Mouse (Mus musculus) kidney, adult 2 months (tissue): ENCODE measurements around the gene Olfr1042.

Source experiments
- CTCF ChIP-seq: fragments of 200-500 bp; conservative IDR thresholded peaks from 2 replicates; pipeline ENCODE4 v1.5.1; 2011; ENCODE audit warnings: low read depth, mild to moderate bottlenecking, control low read depth, low read length, moderate library complexity, mixed read lengths; ENCODE audit not compliant: insufficient read depth, insufficient read length
- POLR2A ChIP-seq: fragments of 200-500 bp; IDR thresholded peaks from one replicate; pipeline ENCODE4 v1.6.1; 2011; ENCODE audit warnings: low read depth, low read length, control low read depth

- TF ChIP-seq POLR2A (no peak), CTCF (no peak)
These were observed at the start of gene Olfr1042 for GRCm38 (mm10) chr2:86161738-86162137.
